Mouse (Mus musculus) erythroblast, embryonic 14.5 days (primary cell): ENCODE results near the gene Pigc. TPM values are rescaled to one million over a fixed set of nuclear protein-coding genes. Genes with fewer than 3 reads are reported as not detected.

ENCODE experiments used
- H3K27me3 ChIP-seq: 2 replicates; pipeline ENCODE4 v1.6.1; 2012; ENCODE audit warnings: inconsistent platforms; ENCODE audit not compliant: control insufficient read depth
- H3K36me3 ChIP-seq: 2 replicates; pipeline ENCODE4 v1.6.1; 2012; ENCODE audit warnings: mild to moderate bottlenecking, inconsistent platforms; ENCODE audit not compliant: control insufficient read depth
- H3K4me1 ChIP-seq: 2 replicates; pipeline ENCODE4 v1.6.1; 2012; ENCODE audit warnings: inconsistent platforms; ENCODE audit not compliant: control insufficient read depth
- H3K4me3 ChIP-seq: replicated peaks from 2 replicates; pipeline ENCODE3; 2012; ENCODE audit warnings: moderate library complexity, mild to moderate bottlenecking, inconsistent platforms
- H3K9me3 ChIP-seq: 2 replicates; pipeline ENCODE4 v1.6.1; 2012; ENCODE audit warnings: low read length, inconsistent platforms, mixed read lengths; ENCODE audit not compliant: control insufficient read depth
- GATA1 ChIP-seq: IDR thresholded peaks from 2 replicates; pipeline ENCODE4 v1.6.1; 2012; ENCODE audit warnings: low read length, inconsistent platforms, mixed read lengths
- TAL1 ChIP-seq: IDR thresholded peaks from 3 replicates; pipeline ENCODE4 v1.6.1; 2012; ENCODE audit warnings: low read length, inconsistent platforms, mixed read lengths
- polyA plus RNA-seq: library from polyadenylated mRNA; stranded (reverse); fragments of >175 nt; gene quantifications from 2 replicates; pipeline ENCODE4 v1.2.3, GENCODE M21; 2012

Pigc gene
- polyA plus RNA-seq, 1 experiment = 0.21 TPM

DNA sequence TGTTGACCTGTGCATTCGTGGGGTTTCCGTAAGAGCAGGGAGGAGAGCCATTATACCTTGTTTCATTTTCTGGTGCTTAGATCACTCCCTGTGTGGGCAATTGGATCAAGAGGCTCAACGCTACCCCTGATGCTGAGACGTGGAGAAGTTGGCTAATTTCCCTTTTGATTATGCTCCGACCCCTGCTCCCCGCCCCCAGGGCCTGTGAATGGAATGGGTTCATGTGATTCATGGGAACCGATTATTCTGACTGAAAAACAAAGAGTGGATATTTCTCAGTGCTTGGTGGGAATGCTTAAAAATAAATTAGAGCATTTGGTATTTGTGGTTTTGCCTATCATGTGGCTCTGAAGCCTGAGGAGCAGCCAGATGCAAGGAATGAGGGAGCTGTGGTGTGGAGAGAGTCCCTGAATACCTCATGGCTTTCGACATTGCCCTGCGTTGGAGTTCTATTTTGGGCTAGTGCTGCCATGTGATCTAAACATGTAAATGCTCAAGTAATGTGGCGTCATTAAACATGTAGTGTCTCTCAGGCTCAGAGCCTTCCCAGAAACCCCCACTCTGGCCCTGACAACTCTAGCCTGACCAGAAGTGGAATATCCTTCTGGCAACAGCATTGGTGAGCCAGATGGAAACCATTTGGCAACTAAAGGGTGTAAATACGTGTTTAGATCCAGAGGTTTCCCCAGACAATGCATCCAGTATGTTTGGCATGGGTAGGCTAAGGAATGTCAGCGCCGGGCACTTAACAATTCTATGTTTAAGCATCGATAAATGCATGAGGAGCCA lies 34.9 kb downstream of the Pigc start:
- TF ChIP-seq GATA1 (no peak), TAL1 (no peak)
- no peaks in the 10 kb centered on the region for H3K36me3 ChIP-seq
- H3K9me3 ChIP-seq = no peaks in the 10 kb centered on the region
- no peaks in the 10 kb centered on the region for H3K27me3 ChIP-seq
- H3K4me1 ChIP-seq = no peaks in the 10 kb centered on the region
- no peak overlapping the region for H3K4me3 ChIP-seq

DNA sequence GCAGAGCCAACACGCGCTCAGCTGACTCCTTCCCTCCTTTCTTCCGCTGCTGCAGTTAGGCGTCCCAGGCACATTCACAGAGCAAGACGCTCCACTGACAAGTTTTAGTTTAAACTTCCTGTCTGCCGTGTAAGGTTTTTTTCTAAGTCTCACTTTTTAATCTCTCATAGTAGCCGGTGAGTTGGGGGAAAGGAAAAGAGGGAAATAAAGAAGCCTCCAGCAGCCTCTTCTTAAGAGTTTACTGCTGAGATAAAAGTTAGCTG lies 35.5 kb downstream of the Pigc start:
- Histone ChIP-seq H3K36me3 (no peaks in the 10 kb centered on the region), H3K27me3 (no peaks in the 10 kb centered on the region), H3K9me3 (no peaks in the 10 kb centered on the region), H3K4me1 (no peaks in the 10 kb centered on the region), H3K4me3 (no peak overlapping the region)
- no peak for TF ChIP-seq GATA1
- no peak for TF ChIP-seq TAL1

DNA sequence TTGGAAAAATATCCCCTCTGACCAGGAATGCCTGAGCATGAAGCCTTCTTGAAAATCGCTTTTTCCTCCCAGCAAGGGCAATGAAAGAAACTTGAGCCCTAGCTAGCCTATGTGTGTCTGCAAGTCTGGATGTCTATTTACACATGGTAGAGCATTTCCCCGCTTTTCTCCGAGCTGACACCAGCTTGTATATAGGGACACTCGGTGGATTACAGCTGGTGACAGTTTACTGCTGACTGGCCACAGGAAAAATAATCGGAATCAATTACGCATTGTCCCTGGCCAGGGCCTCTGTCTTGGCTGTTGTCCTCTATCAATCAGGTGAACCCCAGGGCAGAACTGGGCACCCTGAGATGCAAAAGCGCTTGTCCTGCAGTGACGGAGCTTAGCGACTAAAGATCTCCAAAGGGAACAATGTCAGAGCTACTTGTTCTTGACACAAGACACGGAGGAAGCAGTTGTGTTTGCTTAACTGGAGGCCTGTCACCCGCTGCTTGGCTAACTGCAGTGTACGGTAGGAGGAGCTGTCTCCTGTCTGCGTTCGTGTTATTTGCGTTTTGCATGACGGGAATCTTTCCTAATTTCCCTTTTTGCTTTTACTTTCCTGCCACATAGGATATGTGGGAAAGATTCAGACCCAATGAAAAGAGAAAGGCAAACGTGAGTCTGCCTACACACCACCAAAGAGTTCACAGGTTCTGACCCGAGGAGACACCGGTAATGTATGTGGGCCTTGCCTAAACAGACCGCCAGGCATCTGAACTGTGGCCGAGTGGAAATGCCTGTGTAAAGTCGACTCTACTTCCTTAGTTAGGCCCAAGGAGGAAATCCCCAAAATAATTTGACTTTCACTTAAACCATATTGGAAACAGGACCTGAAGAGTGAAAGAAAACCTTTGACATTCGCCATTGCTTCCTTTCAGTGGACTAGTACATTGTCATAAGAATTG lies 36.1 kb downstream of the Pigc start:
- TF ChIP-seq GATA1 = no peak
- no peak for TF ChIP-seq TAL1
- Histone ChIP-seq H3K27me3 (no peaks in the 10 kb centered on the region), H3K4me1 (no peaks in the 10 kb centered on the region), H3K36me3 (no peaks in the 10 kb centered on the region), H3K9me3 (no peaks in the 10 kb centered on the region), H3K4me3 (peak overlapping the region; percentile 3)

DNA sequence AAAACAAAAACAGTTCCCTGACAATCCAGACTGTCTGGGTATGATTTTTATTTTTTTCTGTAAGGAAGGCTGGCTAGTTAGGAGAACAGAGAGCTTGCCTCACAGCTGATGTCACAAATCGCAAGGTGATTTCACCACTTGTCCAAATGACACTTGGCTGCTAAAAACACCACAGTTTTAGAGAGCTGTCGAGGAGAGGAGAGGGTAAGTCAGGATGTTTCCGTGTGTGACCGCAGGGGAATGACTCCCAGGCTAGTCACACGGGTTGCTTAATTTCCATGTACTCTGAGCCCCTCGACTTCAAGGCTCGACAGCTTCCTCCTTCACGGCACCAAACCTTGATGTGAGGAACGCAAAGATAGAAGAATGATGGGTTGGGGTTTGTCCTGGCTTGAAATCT lies 37.1 kb downstream of the Pigc start:
- TF ChIP-seq TAL1 (no peak), GATA1 (no peak)

DNA sequence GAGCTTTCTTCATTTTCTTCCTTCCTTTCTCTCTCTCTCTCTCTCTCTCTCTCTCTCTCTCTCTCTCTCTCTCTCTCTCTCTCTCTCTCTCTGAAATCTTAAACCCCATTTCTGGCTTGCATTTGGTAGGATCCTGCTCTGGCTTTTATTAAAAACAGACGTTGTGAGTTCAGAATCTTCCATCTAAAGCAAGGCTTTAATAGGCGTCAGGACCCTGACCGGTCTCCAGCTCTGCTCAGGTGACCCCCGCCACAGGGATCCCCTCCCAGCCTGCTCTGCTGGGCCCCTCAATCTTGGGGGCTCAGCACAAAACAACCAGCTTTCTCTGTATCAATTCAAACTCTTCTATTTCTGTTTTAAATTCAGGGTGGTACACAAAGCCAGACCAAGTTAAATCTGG lies 39.2 kb downstream of the Pigc start:
- no peaks in the 10 kb centered on the region for H3K9me3 ChIP-seq
- no peaks in the 10 kb centered on the region for H3K36me3 ChIP-seq
- no peak for TF ChIP-seq TAL1
- TF ChIP-seq GATA1 = no peak

More for the DNA sequence above, 37.1 kb downstream of the Pigc start:
- no peaks in the 10 kb centered on the region for H3K36me3 ChIP-seq
- H3K27me3 ChIP-seq = no peaks in the 10 kb centered on the region
- H3K4me1 ChIP-seq = no peaks in the 10 kb centered on the region
- no peak overlapping the region for H3K4me3 ChIP-seq
- no peaks in the 10 kb centered on the region for H3K9me3 ChIP-seq

DNA sequence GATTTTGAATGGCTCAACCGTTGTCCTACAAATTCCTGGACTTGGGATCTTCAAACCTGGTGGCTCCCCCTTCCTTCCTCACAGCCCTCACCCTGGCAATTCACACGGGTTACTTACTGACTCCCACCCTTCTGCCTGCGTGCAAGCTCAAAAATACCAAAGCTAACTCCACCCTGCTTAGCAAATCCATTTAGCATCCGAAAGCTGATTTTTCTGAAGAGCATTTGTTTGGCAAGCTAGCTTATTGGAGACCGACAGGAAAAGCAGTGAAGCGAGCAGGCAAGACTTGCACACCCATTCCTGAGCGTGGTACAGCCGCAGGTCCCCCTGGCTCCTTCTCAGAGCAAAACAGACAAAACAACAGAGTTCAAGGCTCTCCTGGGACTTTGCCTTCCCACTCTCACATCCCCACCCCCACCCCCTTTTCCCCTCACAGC lies 39.7 kb downstream of the Pigc start:
- no peak for TF ChIP-seq TAL1
- no peak for TF ChIP-seq GATA1
- H3K36me3 ChIP-seq = no peaks in the 10 kb centered on the region
- H3K9me3 ChIP-seq = no peaks in the 10 kb centered on the region
- no peaks in the 10 kb centered on the region for H3K27me3 ChIP-seq
- no peaks in the 10 kb centered on the region for H3K4me1 ChIP-seq
- H3K4me3 ChIP-seq = no peak overlapping the region

More for the DNA sequence above, 39.2 kb downstream of the Pigc start:
- Histone ChIP-seq H3K27me3 (no peaks in the 10 kb centered on the region), H3K4me3 (no peak overlapping the region), H3K4me1 (no peaks in the 10 kb centered on the region)

DNA sequence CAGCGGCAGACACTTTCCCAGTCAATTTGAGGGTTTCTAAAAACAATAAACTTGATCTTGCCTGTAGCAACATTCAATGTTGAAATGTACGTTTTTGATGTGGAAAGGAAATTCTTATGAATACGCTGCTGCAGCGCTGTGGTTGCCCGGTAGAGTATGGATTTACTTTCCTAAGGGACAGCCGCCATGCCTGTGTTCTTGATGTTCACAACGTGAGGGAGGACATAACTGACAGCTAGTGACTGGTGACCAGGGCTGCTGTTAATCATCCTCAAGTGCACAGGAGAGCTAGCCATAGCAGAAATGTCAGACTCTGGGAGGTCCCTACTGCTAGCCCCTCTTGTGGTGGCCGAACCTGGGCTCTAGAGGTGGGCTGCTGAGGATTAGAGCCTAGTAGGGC lies 40.1 kb downstream of the Pigc start:
- H3K4me3 ChIP-seq = no peak overlapping the region
- H3K27me3 ChIP-seq = no peaks in the 10 kb centered on the region
- TF ChIP-seq GATA1 (no peak), TAL1 (no peak)
- H3K36me3 ChIP-seq = no peaks in the 10 kb centered on the region
- H3K9me3 ChIP-seq = no peaks in the 10 kb centered on the region
- H3K4me1 ChIP-seq = no peaks in the 10 kb centered on the region

DNA sequence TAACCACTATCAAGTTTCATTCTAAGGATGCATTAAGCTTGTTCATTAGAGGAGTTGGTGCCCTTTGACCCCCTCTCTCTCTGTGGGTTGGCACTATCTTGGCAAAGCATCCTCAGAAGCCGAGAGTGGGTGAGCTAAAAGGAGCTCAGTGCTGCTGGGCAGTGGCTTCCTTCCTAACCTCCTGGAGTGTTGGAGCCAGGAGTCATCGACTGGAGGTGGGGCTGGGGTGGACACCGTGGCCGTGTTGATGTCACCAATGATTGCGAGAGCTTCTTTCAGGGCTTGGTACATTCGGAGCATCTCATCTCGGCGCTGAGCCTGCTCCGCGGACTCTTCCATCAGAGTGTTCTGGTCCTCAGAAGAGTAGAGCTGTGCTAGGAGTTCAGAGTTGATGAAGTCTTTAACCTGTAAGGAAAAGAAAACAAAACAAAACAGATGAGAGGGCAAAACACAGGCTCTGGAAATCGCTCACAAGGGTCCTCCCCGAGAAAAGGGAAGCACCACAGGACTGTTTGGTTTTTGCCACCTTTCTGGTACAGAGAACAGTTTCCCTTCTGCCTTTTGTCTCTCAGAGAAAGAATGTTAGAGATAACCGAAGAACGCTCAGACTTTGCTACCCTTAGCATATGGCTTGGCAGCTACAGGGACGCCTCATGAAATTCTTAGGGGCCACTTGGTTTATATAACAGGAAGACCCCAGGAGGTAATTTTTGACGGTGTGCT lies 42.7 kb downstream of the Pigc start:
- H3K27me3 ChIP-seq = no peaks in the 10 kb centered on the region
- no peaks in the 10 kb centered on the region for H3K4me1 ChIP-seq
- TF ChIP-seq GATA1 (no peak), TAL1 (no peak)
- H3K36me3 ChIP-seq = no peaks in the 10 kb centered on the region
- H3K4me3 ChIP-seq = no peak overlapping the region
- no peaks in the 10 kb centered on the region for H3K9me3 ChIP-seq

DNA sequence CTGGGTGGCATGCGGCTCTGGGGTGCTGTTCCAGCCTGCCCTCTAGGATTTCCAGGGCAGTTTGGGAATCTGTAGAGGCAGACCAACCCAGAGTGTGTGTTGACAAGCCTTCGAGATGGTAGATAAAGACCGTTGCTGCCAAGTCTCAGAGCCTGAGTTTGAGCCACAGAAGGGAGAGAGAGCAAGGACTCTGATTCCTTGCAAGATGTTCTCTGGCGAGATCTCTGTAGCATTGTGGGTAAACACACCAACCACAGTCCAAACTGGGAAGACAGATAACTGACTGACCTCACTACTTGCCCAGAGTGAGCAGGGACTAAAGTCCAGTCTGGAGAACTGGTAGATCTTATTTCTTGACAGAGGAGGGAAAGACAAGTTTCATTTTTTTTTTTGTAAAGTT lies 44.6 kb downstream of the Pigc start:
- Histone ChIP-seq H3K27me3 (no peaks in the 10 kb centered on the region; the same call in 1 of the 2 replicates), H3K4me1 (no peaks in the 10 kb centered on the region), H3K9me3 (no peaks in the 10 kb centered on the region), H3K36me3 (no peaks in the 10 kb centered on the region), H3K4me3 (no peak overlapping the region)
- no peak for TF ChIP-seq TAL1
- no peak for TF ChIP-seq GATA1
